Mouse (Mus musculus): ENCODE results near the gene Hpcal4. TPM values are rescaled to one million over a fixed set of nuclear protein-coding genes. Genes with fewer than 3 reads are reported as not detected.
A peak's percentile ranks its signal among the peaks of the same experiment; 100 is the strongest.
"Not testable (repeated sequence)": the region's sequence is repeated elsewhere in the genome, so short reads cannot be mapped to it uniquely, and the experiment has no call there.

The Hpcal4 gene
- polyA plus RNA-seq (2016; fragmentation: Nextera tagmentation; extraction: Ambion mirVana) = 3.8 and 4.2 TPM in 2 replicates

- peaks cover 64% of the 10 kb centered on the region for H3K27me3 ChIP-seq (replicated peaks)
- under 1% methylated on average over 44 of the region's 44 CpGs for WGBS
- no peaks in the 10 kb centered on the region for H3K9me3 ChIP-seq
- peak within 1 kb of the TSS; percentile 71 for H3K4me2 ChIP-seq (replicated peaks)
- peaks cover 16% of the 10 kb centered on the region for H3K4me1 ChIP-seq
- H3K9ac ChIP-seq = peak within 1 kb of the TSS; percentile 44
- peak; percentile 70 for ATAC-seq (ENCODE audit: low FRiP score, low read depth)
- peak within 1 kb of the TSS; percentile 41 for H3K4me3 ChIP-seq
- H3K27ac ChIP-seq = no peak within 1 kb of the TSS
- no peaks in the 10 kb centered on the region for H3K36me3 ChIP-seq
Measured at GRCm38 (mm10) chr4:123182328-123183238, at the start of gene Hpcal4. Gene Hpcal4 (plus strand): TSS chr4:123183227.

- peaks cover 13% of the 10 kb centered on the region for H3K4me1 ChIP-seq
- H3K27ac ChIP-seq = no peak overlapping the region
- no peak overlapping the region for H3K4me3 ChIP-seq
- no peak overlapping the region for H3K9ac ChIP-seq
- H3K36me3 ChIP-seq = peaks cover 37% of the 10 kb centered on the region
- ATAC-seq (ENCODE audit: low FRiP score, low read depth) = no peak
- H3K9me3 ChIP-seq = no peaks in the 10 kb centered on the region
- 89% methylated on average over 3 of the region's 3 CpGs for whole genome bisulfite sequencing
- no peaks in the 10 kb centered on the region for H3K27me3 ChIP-seq (replicated peaks)
- no peak overlapping the region for H3K4me2 ChIP-seq (replicated peaks)
Measured at GRCm38 (mm10) chr4:123137551-123137950, 45.5 kb upstream of the Hpcal4 start.

GRCm38 (mm10) chr4:123139513-123140154 lies 43.4 kb upstream of the Hpcal4 start, which contains the start of gene Ppie:
Gene Ppie (minus strand): TSS chr4:123139951.
- no peaks in the 10 kb centered on the region for H3K27me3 ChIP-seq (replicated peaks)

GRCm38 (mm10) chr4:123147446-123148150 lies 35.4 kb upstream of the Hpcal4 start:
- H3K4me1 ChIP-seq = no peaks in the 10 kb centered on the region
- no peak overlapping the region for H3K4me3 ChIP-seq
- H3K9me3 ChIP-seq = no peaks in the 10 kb centered on the region
- 81% methylated on average over 5 of the region's 5 CpGs for WGBS
- H3K4me2 ChIP-seq (replicated peaks) = no peak overlapping the region
- no peak overlapping the region for H3K27ac ChIP-seq
- no peaks in the 10 kb centered on the region for H3K36me3 ChIP-seq
- H3K9ac ChIP-seq = no peak overlapping the region
- ATAC-seq (ENCODE audit: low FRiP score, low read depth) = no peak
- no peaks in the 10 kb centered on the region for H3K27me3 ChIP-seq (replicated peaks)

More at GRCm38 (mm10) chr4:123139513-123140154, 43.4 kb upstream of the Hpcal4 start, which contains the start of gene Ppie:
- ATAC-seq (ENCODE audit: low FRiP score, low read depth) = peak; percentile 96
- Histone ChIP-seq H3K4me3 (peak within 1 kb of the TSS; percentile 67), H3K36me3 (peaks cover 20% of the 10 kb centered on the region), H3K9me3 (no peaks in the 10 kb centered on the region), H3K9ac (peak within 1 kb of the TSS; percentile 62), H3K27ac (no peak within 1 kb of the TSS), H3K4me1 (peaks cover 13% of the 10 kb centered on the region), H3K4me2 (replicated peaks) (peak within 1 kb of the TSS; percentile 91)
- WGBS = 1% methylated on average over 34 of the region's 34 CpGs

GRCm38 (mm10) chr4:123152003-123152402 lies 31.0 kb upstream of the Hpcal4 start:
- no peak overlapping the region for H3K4me3 ChIP-seq
- H3K4me2 ChIP-seq (replicated peaks) = no peak overlapping the region
- no peaks in the 10 kb centered on the region; the same call in 1 of the 2 replicates for H3K4me1 ChIP-seq
- H3K36me3 ChIP-seq = no peaks in the 10 kb centered on the region
- no peaks in the 10 kb centered on the region for H3K27me3 ChIP-seq (replicated peaks)
- no peak overlapping the region for H3K27ac ChIP-seq
- ATAC-seq (ENCODE audit: low FRiP score, low read depth) = no peak
- H3K9me3 ChIP-seq = no peaks in the 10 kb centered on the region
- H3K9ac ChIP-seq = no peak overlapping the region
- WGBS = 75% methylated on average over 4 of the region's 4 CpGs

- no peak for ATAC-seq (ENCODE audit: low FRiP score, low read depth)
- no peak overlapping the region for H3K27ac ChIP-seq
- 51% methylated on average over 5 of the region's 5 CpGs for WGBS
Measured at GRCm38 (mm10) chr4:123152976-123153375, 30.1 kb upstream of the Hpcal4 start.

GRCm38 (mm10) chr4:123155004-123155403 lies 28.0 kb upstream of the Hpcal4 start:
- Histone ChIP-seq H3K27me3 (replicated peaks) (no peaks in the 10 kb centered on the region), H3K36me3 (no peaks in the 10 kb centered on the region), H3K4me1 (no peaks in the 10 kb centered on the region; the same call in 1 of the 2 replicates), H3K27ac (no peak overlapping the region), H3K9me3 (no peaks in the 10 kb centered on the region), H3K4me3 (no peak overlapping the region), H3K4me2 (replicated peaks) (no peak overlapping the region), H3K9ac (no peak overlapping the region)
- no peak for ATAC-seq (ENCODE audit: low FRiP score, low read depth)
- WGBS = 32% methylated on average over 4 of the region's 4 CpGs

More at GRCm38 (mm10) chr4:123152976-123153375, 30.1 kb upstream of the Hpcal4 start:
- Histone ChIP-seq H3K36me3 (no peaks in the 10 kb centered on the region), H3K9me3 (no peaks in the 10 kb centered on the region), H3K4me1 (no peaks in the 10 kb centered on the region; the same call in 1 of the 2 replicates), H3K4me2 (replicated peaks) (no peak overlapping the region), H3K9ac (no peak overlapping the region), H3K27me3 (replicated peaks) (no peaks in the 10 kb centered on the region), H3K4me3 (no peak overlapping the region)

- no peak overlapping the region for H3K4me2 ChIP-seq (replicated peaks)
- H3K4me1 ChIP-seq = no peaks in the 10 kb centered on the region; the same call in 1 of the 2 replicates
- H3K27ac ChIP-seq = no peak overlapping the region
- no peak overlapping the region for H3K9ac ChIP-seq
- no peaks in the 10 kb centered on the region for H3K36me3 ChIP-seq
- no peaks in the 10 kb centered on the region for H3K9me3 ChIP-seq
- WGBS = 66% methylated on average over 2 of the region's 2 CpGs
- no peaks in the 10 kb centered on the region for H3K27me3 ChIP-seq (replicated peaks)
- H3K4me3 ChIP-seq = no peak overlapping the region
- no peak for ATAC-seq (ENCODE audit: low FRiP score, low read depth)
Measured at GRCm38 (mm10) chr4:123155427-123155826, 27.6 kb upstream of the Hpcal4 start.

GRCm38 (mm10) chr4:123155840-123156239 lies 27.2 kb upstream of the Hpcal4 start:
- Histone ChIP-seq H3K36me3 (no peaks in the 10 kb centered on the region), H3K9ac (no peak overlapping the region), H3K4me2 (replicated peaks) (no peak overlapping the region), H3K4me3 (no peak overlapping the region), H3K4me1 (no peaks in the 10 kb centered on the region; the same call in 1 of the 2 replicates), H3K27me3 (replicated peaks) (no peaks in the 10 kb centered on the region), H3K27ac (no peak overlapping the region), H3K9me3 (no peaks in the 10 kb centered on the region)
- ATAC-seq (ENCODE audit: low FRiP score, low read depth) = no peak

- no peak overlapping the region for H3K4me3 ChIP-seq
- H3K9ac ChIP-seq = no peak overlapping the region
- no peaks in the 10 kb centered on the region for H3K9me3 ChIP-seq
- H3K36me3 ChIP-seq = no peaks in the 10 kb centered on the region
- no peaks in the 10 kb centered on the region for H3K4me1 ChIP-seq
- H3K27ac ChIP-seq = no peak overlapping the region
- H3K27me3 ChIP-seq (replicated peaks) = 0 out of 2 replicates have a peak, but pooled peaks cover 9% of the 10 kb centered on the region
- no peak overlapping the region for H3K4me2 ChIP-seq (replicated peaks)
- no peak for ATAC-seq (ENCODE audit: low FRiP score, low read depth)
- WGBS = 83% methylated on average over 6 of the region's 6 CpGs
Measured at GRCm38 (mm10) chr4:123160571-123160970, 22.5 kb upstream of the Hpcal4 start.

- not testable (repeated sequence) for H3K36me3 ChIP-seq; ATAC-seq (ENCODE audit: low FRiP score, low read depth); H3K27ac ChIP-seq; H3K4me1 ChIP-seq; H3K9ac ChIP-seq; H3K9me3 ChIP-seq; H3K4me3 ChIP-seq; H3K4me2 ChIP-seq (replicated peaks); H3K27me3 ChIP-seq (replicated peaks)
- WGBS = 77% methylated on average over 3 of the region's 3 CpGs
Measured at GRCm38 (mm10) chr4:123161251-123161650, 21.8 kb upstream of the Hpcal4 start.
